Mouse (Mus musculus) lung, embryonic 16.5 days (tissue): ENCODE results near the gene Olfr429. TPM values are rescaled to one million over a fixed set of nuclear protein-coding genes. Genes with fewer than 3 reads are reported as not detected.
"Not testable (repeated sequence)": the region's sequence is repeated elsewhere in the genome, so short reads cannot be mapped to it uniquely, and the experiment has no call there.

Source experiments
- ATAC-seq: fragments of 200-750 bp; cut with Nextera tagmentation; 2 replicates; pipeline ENCODE4 v1.8.0; 2017; ENCODE audit warnings: low read depth, mild to moderate bottlenecking, moderate library complexity
- H3K27ac ChIP-seq: fragments of 300-500 bp; sonication (generic); 2 replicates; pipeline ENCODE4 v1.5.1; 2014; ENCODE audit warnings: mild to moderate bottlenecking, control low read depth, low read length
- H3K27me3 ChIP-seq: fragments of 300-500 bp; sonication (generic); 2 replicates; pipeline ENCODE4 v1.6.1; 2014; ENCODE audit warnings: low read depth, low read length, mixed read lengths; ENCODE audit not compliant: control insufficient read depth, insufficient read depth
- H3K36me3 ChIP-seq: fragments of 300-500 bp; sonication (generic); 2 replicates; pipeline ENCODE4 v1.6.1; 2014; ENCODE audit warnings: low read length; ENCODE audit not compliant: control insufficient read depth, insufficient read depth
- H3K4me1 ChIP-seq: fragments of 300-500 bp; sonication (generic); replicated peaks from 2 replicates; pipeline ENCODE4 v1.6.1; 2014; ENCODE audit warnings: low read length, mixed read lengths; ENCODE audit not compliant: control insufficient read depth, insufficient read depth
- H3K4me2 ChIP-seq: fragments of 300-500 bp; sonication (generic); 2 replicates; pipeline ENCODE4 v1.6.1; 2014; ENCODE audit warnings: low read depth, low read length, control low read depth
- H3K4me3 ChIP-seq: fragments of 300-500 bp; sonication (generic); 2 replicates; pipeline ENCODE4 v1.5.1; 2014; ENCODE audit warnings: mild to moderate bottlenecking, low read length, control low read depth
- H3K9ac ChIP-seq: fragments of 300-500 bp; sonication (generic); 2 replicates; pipeline ENCODE4 v1.6.1; 2014; ENCODE audit warnings: low read length, control low read depth
- H3K9me3 ChIP-seq: fragments of 300-500 bp; sonication (generic); 2 replicates; pipeline ENCODE4 v1.6.1; 2016; ENCODE audit warnings: low read length; ENCODE audit not compliant: control insufficient read depth
- WGBS: fragments of 180-500 bp; shearing (Covaris S2); extraction: QIAGEN DNeasy Blood & Tissue Kit; methylation state at CpG from one replicate; pipeline ENCODE4 v1.1.7; 2014; 5-methylcytosine and 5-hydroxymethylcytosine counted together
- polyA plus RNA-seq: library from polyadenylated mRNA; unstranded; fragments of >200 nt; fragmentation: Nextera tagmentation; extraction: Ambion mirVana; gene quantifications from 2 replicates; pipeline ENCODE4 v1.2.1, GENCODE M21; 2015

Gene Olfr429
- not detected in 2 replicates for polyA plus RNA-seq

GRCm38 (mm10) chr1:174084031-174084430 is at the start of gene Olfr429:
Gene Olfr429 (plus strand): TSS chr1:174084331.
- no peak within 1 kb of the TSS for H3K4me3 ChIP-seq
- no peak within 1 kb of the TSS for H3K4me2 ChIP-seq
- H3K9me3 ChIP-seq: no peaks in the 10 kb centered on the region
- H3K27ac ChIP-seq: no peak within 1 kb of the TSS
- H3K4me1 ChIP-seq: no peaks in the 10 kb centered on the region
- ATAC-seq: no peak
- no peaks in the 10 kb centered on the region for H3K36me3 ChIP-seq
- no peak within 1 kb of the TSS for H3K9ac ChIP-seq
- H3K27me3 ChIP-seq: no peaks in the 10 kb centered on the region
- 85% methylated on average over 2 of the region's 2 CpGs for WGBS

- H3K9me3 ChIP-seq: no peaks in the 10 kb centered on the region
- H3K36me3 ChIP-seq: no peaks in the 10 kb centered on the region
- H3K4me3 ChIP-seq: no peak overlapping the region
- no peaks in the 10 kb centered on the region for H3K4me1 ChIP-seq
- H3K4me2 ChIP-seq: no peak overlapping the region
- no peak for ATAC-seq
- H3K9ac ChIP-seq: no peak overlapping the region
- no peak overlapping the region for H3K27ac ChIP-seq
- WGBS: 57% methylated on average over 4 of the region's 4 CpGs
- H3K27me3 ChIP-seq: no peaks in the 10 kb centered on the region
Measured at GRCm38 (mm10) chr1:174035841-174036240, 48.3 kb upstream of the Olfr429 start.

- WGBS: 60% methylated on average over 3 of the region's 3 CpGs
- no peak overlapping the region for H3K9ac ChIP-seq
- H3K27ac ChIP-seq: no peak overlapping the region
- H3K4me2 ChIP-seq: no peak overlapping the region
- H3K4me3 ChIP-seq: no peak overlapping the region
- H3K36me3 ChIP-seq: no peaks in the 10 kb centered on the region
- no peaks in the 10 kb centered on the region for H3K27me3 ChIP-seq
- ATAC-seq: peak; percentile 56; the same call in 1 of the 2 replicates
- H3K4me1 ChIP-seq: no peaks in the 10 kb centered on the region
- no peaks in the 10 kb centered on the region for H3K9me3 ChIP-seq
Measured at GRCm38 (mm10) chr1:174038480-174038879, 45.7 kb upstream of the Olfr429 start.

- peak within 1 kb of the TSS; percentile 59; the same call in 1 of the 2 replicates for H3K27ac ChIP-seq
- no peak within 1 kb of the TSS for H3K9ac ChIP-seq
- H3K9me3 ChIP-seq: no peaks in the 10 kb centered on the region
- ATAC-seq: peak; percentile 63
- H3K4me1 ChIP-seq: no peaks in the 10 kb centered on the region
- no peaks in the 10 kb centered on the region for H3K36me3 ChIP-seq
- no peak within 1 kb of the TSS for H3K4me3 ChIP-seq
- no peaks in the 10 kb centered on the region for H3K27me3 ChIP-seq
- no peak within 1 kb of the TSS for H3K4me2 ChIP-seq
- WGBS: 59% methylated on average over 7 of the region's 7 CpGs
Measured at GRCm38 (mm10) chr1:174040523-174041177, 43.5 kb upstream of the Olfr429 start, which contains the start of gene Olfr433. Gene Olfr433 (plus strand): TSS chr1:174040705.

- H3K9ac ChIP-seq, H3K27me3 ChIP-seq, H3K4me2 ChIP-seq, ATAC-seq, H3K27ac ChIP-seq, H3K36me3 ChIP-seq, H3K9me3 ChIP-seq, H3K4me1 ChIP-seq, H3K4me3 ChIP-seq: not testable (repeated sequence)
- WGBS: 80% methylated on average over 12 of the region's 12 CpGs
Measured at GRCm38 (mm10) chr1:174042091-174042884, 41.8 kb upstream of the Olfr429 start.

- no peaks in the 10 kb centered on the region for H3K4me1 ChIP-seq
- H3K4me2 ChIP-seq: no peak overlapping the region
- H3K9ac ChIP-seq: no peak overlapping the region
- ATAC-seq: no peak
- no peak overlapping the region for H3K4me3 ChIP-seq
- H3K36me3 ChIP-seq: no peaks in the 10 kb centered on the region
- H3K27me3 ChIP-seq: no peaks in the 10 kb centered on the region
- no peak overlapping the region for H3K27ac ChIP-seq
- H3K9me3 ChIP-seq: no peaks in the 10 kb centered on the region
- 47% methylated on average over 2 of the region's 2 CpGs for WGBS
Measured at GRCm38 (mm10) chr1:174044431-174044830, 39.7 kb upstream of the Olfr429 start.

GRCm38 (mm10) chr1:174048227-174048626 is 35.9 kb upstream of the Olfr429 start:
- not testable (repeated sequence) for ATAC-seq, H3K4me1 ChIP-seq, H3K9me3 ChIP-seq, H3K27ac ChIP-seq, H3K9ac ChIP-seq, H3K27me3 ChIP-seq, H3K36me3 ChIP-seq, H3K4me2 ChIP-seq, H3K4me3 ChIP-seq
- 64% methylated on average over 6 of the region's 6 CpGs for WGBS

GRCm38 (mm10) chr1:174048893-174049292 is 35.2 kb upstream of the Olfr429 start, which contains the start of gene Olfr432:
Gene Olfr432 (plus strand): TSS chr1:174049205.
- no peak for ATAC-seq
- 60% methylated on average over 2 of the region's 2 CpGs for WGBS
- Histone ChIP-seq H3K9me3 (no peaks in the 10 kb centered on the region), H3K36me3 (no peaks in the 10 kb centered on the region), H3K9ac (no peak within 1 kb of the TSS), H3K27ac (no peak within 1 kb of the TSS), H3K4me3 (no peak within 1 kb of the TSS), H3K4me1 (no peaks in the 10 kb centered on the region), H3K4me2 (no peak within 1 kb of the TSS), H3K27me3 (no peaks in the 10 kb centered on the region)

GRCm38 (mm10) chr1:174049357-174049756 is 34.8 kb upstream of the Olfr429 start:
- 56% methylated on average over 4 of the region's 4 CpGs for WGBS
- not testable (repeated sequence) for H3K36me3 ChIP-seq, ATAC-seq

More at GRCm38 (mm10) chr1:174049357-174049756, 34.8 kb upstream of the Olfr429 start:
- not testable (repeated sequence) for H3K9ac ChIP-seq, H3K27ac ChIP-seq, H3K27me3 ChIP-seq, H3K9me3 ChIP-seq, H3K4me2 ChIP-seq, H3K4me1 ChIP-seq, H3K4me3 ChIP-seq
